Mouse (Mus musculus) embryonic facial prominence, embryonic 13.5 days (tissue): ENCODE measurements at regions not wholly inside any gene's neighbourhood (a gene's known extent, or its start where the extent isn't known, plus 50 kb on each side); places are given as distances from the start of the nearest gene placed in this dataset.

Experiments
- ATAC-seq: fragments of 200-750 bp; cut with Nextera tagmentation; 2 replicates; pipeline ENCODE4 v1.8.0; 2017; ENCODE audit warnings: low read depth; ENCODE audit not compliant: insufficient number of reproducible peaks, insufficient read depth, low FRiP score, low TSS enrichment
- H3K27ac ChIP-seq: fragments of 300-500 bp; sonication (generic); 2 replicates; pipeline ENCODE4 v1.5.1; 2015; ENCODE audit warnings: moderate library complexity, mild to moderate bottlenecking, inconsistent platforms
- H3K27me3 ChIP-seq: fragments of 300-500 bp; sonication (generic); 2 replicates; pipeline ENCODE4 v1.6.1; 2015; ENCODE audit warnings: mild to moderate bottlenecking, inconsistent platforms
- H3K36me3 ChIP-seq: fragments of 300-500 bp; sonication (generic); 2 replicates; pipeline ENCODE4 v1.6.1; 2015; ENCODE audit warnings: mild to moderate bottlenecking, inconsistent platforms
- H3K4me1 ChIP-seq: fragments of 300-500 bp; sonication (generic); 2 replicates; pipeline ENCODE4 v1.6.1; 2015; ENCODE audit warnings: inconsistent platforms
- H3K4me2 ChIP-seq: fragments of 300-500 bp; sonication (generic); 2 replicates; pipeline ENCODE4 v1.6.1; 2015; ENCODE audit warnings: moderate library complexity, mild to moderate bottlenecking, inconsistent platforms
- H3K4me3 ChIP-seq: fragments of 300-500 bp; sonication (generic); 2 replicates; pipeline ENCODE4 v1.5.1; 2015; ENCODE audit warnings: mild to moderate bottlenecking, inconsistent platforms
- H3K9ac ChIP-seq: fragments of 300-500 bp; sonication (generic); 2 replicates; pipeline ENCODE4 v1.6.1; 2015; ENCODE audit warnings: mild to moderate bottlenecking, inconsistent platforms
- H3K9me3 ChIP-seq: fragments of 300-500 bp; sonication (generic); 2 replicates; pipeline ENCODE4 v1.6.1; 2016; ENCODE audit warnings: inconsistent platforms
- WGBS: fragments of 180-500 bp; shearing (Covaris S2); methylation state at CpG from one replicate; pipeline ENCODE4 v1.1.7; 2015; ENCODE audit warnings: mixed read lengths; 5-methylcytosine and 5-hydroxymethylcytosine counted together

DNA sequence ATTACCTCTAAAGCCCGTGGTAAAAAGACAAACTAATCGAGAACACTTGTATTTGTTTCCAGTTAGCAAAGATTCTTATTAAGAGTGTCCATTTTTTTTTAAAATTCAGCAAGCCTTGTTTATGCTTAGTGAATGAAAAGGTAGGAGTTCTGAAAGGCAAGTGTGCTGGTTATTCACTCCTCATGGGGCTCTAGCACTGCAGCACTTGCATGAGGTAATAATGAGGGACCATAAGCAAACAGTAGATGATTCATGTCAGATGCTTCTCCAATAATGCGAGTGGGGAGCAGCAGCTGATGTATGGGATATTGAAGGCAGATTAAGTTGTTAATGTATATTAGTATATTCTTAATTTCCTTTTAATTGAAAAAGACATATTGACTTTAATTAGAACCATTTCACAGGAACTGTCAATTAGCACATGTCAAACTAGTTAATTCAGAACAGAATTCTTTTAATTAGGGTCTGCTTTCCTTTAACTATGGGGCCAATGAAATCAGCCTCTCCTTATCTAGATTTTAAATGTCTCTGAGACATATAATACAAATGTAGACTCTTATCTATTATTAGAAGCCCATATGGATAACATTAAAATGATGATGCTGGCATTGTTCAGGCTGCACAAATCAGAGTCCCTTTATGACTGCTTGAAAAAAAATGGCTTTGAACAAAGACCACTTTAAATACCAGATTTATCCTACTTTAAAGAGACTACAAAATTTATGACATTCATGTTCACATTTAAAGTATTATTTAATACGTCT lies 125.1 kb upstream of the Nr2f1 start:
- Histone ChIP-seq H3K36me3 (no peaks in the 10 kb centered on the region), H3K4me3 (no peak overlapping the region), H3K9me3 (no peaks in the 10 kb centered on the region), H3K4me1 (no peaks in the 10 kb centered on the region), H3K4me2 (no peak overlapping the region), H3K27me3 (no peaks in the 10 kb centered on the region), H3K9ac (no peak overlapping the region), H3K27ac (no peak overlapping the region)
- 29% methylated on average over 4 of the region's 4 CpGs for WGBS
- no peak for ATAC-seq

DNA sequence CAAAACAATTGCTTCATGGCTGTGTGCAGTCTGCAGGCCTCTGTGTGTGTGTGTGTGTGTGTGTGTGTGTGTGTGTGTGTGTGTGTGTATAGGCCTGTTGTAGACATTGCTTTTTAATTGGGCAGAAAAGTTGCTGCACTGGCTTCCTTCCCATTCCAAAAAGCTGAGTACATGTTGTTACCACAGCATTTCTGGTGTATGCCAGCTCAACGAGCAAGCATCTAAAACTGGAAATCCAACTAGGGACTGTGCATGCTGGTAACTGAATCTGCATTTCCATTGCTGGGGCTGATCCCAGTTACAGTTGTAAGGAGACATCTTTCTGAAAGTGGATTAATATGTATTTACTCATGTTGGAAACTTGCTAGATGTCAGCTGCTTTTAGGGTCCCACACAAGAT lies 123.6 kb upstream of the Nr2f1 start:
- Histone ChIP-seq H3K36me3 (no peaks in the 10 kb centered on the region), H3K9me3 (peaks cover 5% of the 10 kb centered on the region; the same call in 1 of the 2 replicates), H3K27ac (no peak overlapping the region), H3K4me3 (no peak overlapping the region), H3K27me3 (no peaks in the 10 kb centered on the region), H3K4me2 (no peak overlapping the region), H3K9ac (no peak overlapping the region), H3K4me1 (no peaks in the 10 kb centered on the region)
- no peak for ATAC-seq
- 30% methylated on average over 1 of the region's 1 CpGs for WGBS

DNA sequence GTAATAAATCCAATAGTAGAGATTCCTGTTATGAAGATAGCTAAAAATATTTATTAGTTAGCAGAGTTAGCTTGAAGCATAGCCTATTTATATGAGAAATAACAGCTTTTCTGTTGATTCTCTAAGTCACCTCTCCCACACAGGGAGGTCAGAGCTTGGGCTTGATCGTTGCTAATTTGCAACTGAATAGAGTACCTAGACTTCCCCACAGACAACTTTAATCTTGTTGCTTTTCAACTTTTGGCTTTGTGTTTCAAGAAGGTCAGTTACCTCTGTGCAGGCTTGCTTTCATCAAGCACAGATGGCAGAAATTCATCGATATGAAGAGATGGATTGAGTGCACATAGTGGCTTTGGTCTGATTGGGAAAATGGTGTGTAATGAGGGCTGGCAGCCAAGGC lies 118.9 kb upstream of the Nr2f1 start:
- no peak overlapping the region for H3K4me3 ChIP-seq
- H3K4me1 ChIP-seq = no peaks in the 10 kb centered on the region
- no peak overlapping the region for H3K4me2 ChIP-seq
- peaks cover 7% of the 10 kb centered on the region; the same call in 1 of the 2 replicates for H3K9me3 ChIP-seq
- 87% methylated on average over 2 of the region's 2 CpGs for WGBS
- H3K27ac ChIP-seq = no peak overlapping the region
- no peak for ATAC-seq
- H3K36me3 ChIP-seq = no peaks in the 10 kb centered on the region
- no peaks in the 10 kb centered on the region for H3K27me3 ChIP-seq
- H3K9ac ChIP-seq = no peak overlapping the region

DNA sequence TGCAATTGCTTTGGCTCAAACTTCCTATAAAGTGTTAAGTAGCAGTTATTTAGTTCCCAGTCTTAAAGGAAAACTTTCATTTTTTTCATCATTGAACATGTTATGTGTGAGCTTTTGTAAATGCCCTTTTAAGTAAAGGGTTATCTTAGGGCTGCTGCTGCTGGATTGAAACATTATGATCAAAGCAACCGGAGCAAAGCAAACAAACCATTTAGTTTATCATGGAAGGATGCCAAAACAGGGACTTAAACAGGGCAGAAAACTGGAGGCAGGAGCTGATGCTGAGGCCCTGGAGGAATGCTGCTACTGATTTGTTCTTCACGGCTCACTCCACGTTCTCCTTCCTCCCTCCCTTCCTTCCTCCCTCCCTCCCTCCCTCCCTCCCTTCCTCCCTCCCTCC lies 111.3 kb upstream of the Nr2f1 start:
- no peak for ATAC-seq
- Histone ChIP-seq H3K4me3 (no peak overlapping the region), H3K9ac (no peak overlapping the region), H3K9me3 (no peaks in the 10 kb centered on the region), H3K27ac (no peak overlapping the region), H3K4me2 (no peak overlapping the region), H3K36me3 (no peaks in the 10 kb centered on the region), H3K4me1 (no peaks in the 10 kb centered on the region), H3K27me3 (no peaks in the 10 kb centered on the region)
- 23% methylated on average over 3 of the region's 3 CpGs for WGBS
